Mouse (Mus musculus): ENCODE data around the gene Ccdc63. TPM values are rescaled to one million over a fixed set of nuclear protein-coding genes. Genes with fewer than 3 reads are reported as not detected.

Ccdc63 gene
- polyA plus RNA-seq, 1 experiment = 8.2 TPM

DNA sequence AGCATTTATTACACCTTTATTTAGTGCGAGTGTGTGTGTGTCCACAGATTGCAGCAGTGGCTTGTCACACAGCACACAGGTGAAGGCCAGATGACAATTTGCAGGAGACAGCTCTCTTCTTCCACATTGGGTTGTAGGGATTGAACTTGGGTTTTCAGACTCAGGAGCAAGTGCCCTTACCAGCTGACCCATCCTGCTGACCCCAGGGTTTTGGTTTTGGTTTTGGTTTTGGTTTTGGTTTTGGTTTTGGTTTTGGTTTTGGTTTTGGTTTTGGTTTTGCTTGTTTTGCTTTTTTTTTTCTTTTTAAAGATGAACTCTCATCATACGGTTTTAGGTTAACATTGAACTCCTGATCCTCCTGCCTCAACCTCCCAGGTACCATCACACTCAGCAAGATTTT, 57.3 kb downstream of the Ccdc63 start:
- no peaks in the 10 kb centered on the region; the same call in 1 of the 2 replicates for H3K4me1 ChIP-seq (ENCODE audit: control insufficient read depth, insufficient read depth, low read length)
- H3K27ac ChIP-seq (ENCODE audit: control insufficient read depth, insufficient read depth, low read depth, low read length, poor library complexity) = no peak overlapping the region
- TF ChIP-seq CTCF (IDR thresholded peaks at IDR 0.05; ENCODE audit: control insufficient read depth, insufficient read depth, low read length) (no peak), POLR2A (IDR thresholded peaks at IDR 0.05; ENCODE audit: borderline replicate concordance, control insufficient read depth, low read depth, low read length) (no peak)
- 80% methylated on average over 2 of the region's 2 CpGs for WGBS
- no peak overlapping the region for H3K4me3 ChIP-seq (replicated peaks; ENCODE audit: control insufficient read depth, low read depth, low read length)

DNA sequence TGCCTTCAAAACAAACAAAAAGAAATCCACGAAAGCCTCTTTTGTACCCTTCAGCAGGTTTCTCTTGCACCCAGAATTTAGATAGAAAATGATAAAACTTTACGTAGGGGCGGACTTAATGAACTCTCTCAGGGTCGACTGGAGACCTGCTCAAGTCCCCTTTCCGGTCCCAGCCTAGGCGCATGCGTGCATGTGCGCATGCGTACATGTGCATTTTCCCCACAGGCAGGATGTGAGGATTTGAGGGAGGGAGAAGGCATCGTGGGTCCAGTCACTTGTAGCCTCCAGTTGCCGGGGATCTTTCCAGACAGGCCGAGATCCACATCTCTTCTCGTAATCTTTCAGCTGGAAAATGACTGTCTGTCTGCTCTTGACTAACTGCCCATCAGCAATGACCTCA, 59.2 kb downstream of the Ccdc63 start:
- no peak overlapping the region for H3K27ac ChIP-seq (ENCODE audit: control insufficient read depth, insufficient read depth, low read depth, low read length, poor library complexity)
- WGBS = 82% methylated on average over 13 of the region's 13 CpGs
- H3K4me3 ChIP-seq (replicated peaks; ENCODE audit: control insufficient read depth, low read depth, low read length) = no peak overlapping the region
- no peak for TF ChIP-seq POLR2A (IDR thresholded peaks at IDR 0.05; ENCODE audit: borderline replicate concordance, control insufficient read depth, low read depth, low read length)
- TF ChIP-seq CTCF (IDR thresholded peaks at IDR 0.05; ENCODE audit: control insufficient read depth, insufficient read depth, low read length) = no peak
- H3K4me1 ChIP-seq (ENCODE audit: control insufficient read depth, insufficient read depth, low read length) = no peaks in the 10 kb centered on the region

DNA sequence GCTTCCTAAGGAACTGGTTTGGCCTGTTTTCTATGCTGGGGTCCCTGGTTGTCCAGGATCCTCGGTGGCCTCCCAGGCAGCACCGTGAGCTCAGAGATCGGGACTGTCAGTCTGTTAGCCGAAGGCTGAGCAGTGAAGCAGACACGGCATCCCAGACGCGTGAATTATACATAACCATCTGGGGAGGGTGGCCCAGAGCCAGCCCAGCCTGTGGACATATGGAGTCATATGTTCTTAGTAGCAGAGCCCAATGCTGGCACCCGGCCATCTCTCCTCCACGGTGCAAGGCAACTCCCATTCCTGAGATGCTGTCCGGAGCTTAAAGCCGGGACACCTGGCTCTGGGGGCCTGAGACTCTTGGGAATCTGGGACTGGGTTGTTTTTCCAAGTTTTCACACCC, 59.7 kb downstream of the Ccdc63 start:
- H3K4me3 ChIP-seq (replicated peaks; ENCODE audit: control insufficient read depth, low read depth, low read length) = no peak overlapping the region
- no peaks in the 10 kb centered on the region for H3K4me1 ChIP-seq (ENCODE audit: control insufficient read depth, insufficient read depth, low read length)
- 89% methylated on average over 11 of the region's 11 CpGs for WGBS
- H3K27ac ChIP-seq (ENCODE audit: control insufficient read depth, insufficient read depth, low read depth, low read length, poor library complexity) = no peak overlapping the region
- TF ChIP-seq CTCF (IDR thresholded peaks at IDR 0.05; ENCODE audit: control insufficient read depth, insufficient read depth, low read length) (no peak), POLR2A (IDR thresholded peaks at IDR 0.05; ENCODE audit: borderline replicate concordance, control insufficient read depth, low read depth, low read length) (no peak)

DNA sequence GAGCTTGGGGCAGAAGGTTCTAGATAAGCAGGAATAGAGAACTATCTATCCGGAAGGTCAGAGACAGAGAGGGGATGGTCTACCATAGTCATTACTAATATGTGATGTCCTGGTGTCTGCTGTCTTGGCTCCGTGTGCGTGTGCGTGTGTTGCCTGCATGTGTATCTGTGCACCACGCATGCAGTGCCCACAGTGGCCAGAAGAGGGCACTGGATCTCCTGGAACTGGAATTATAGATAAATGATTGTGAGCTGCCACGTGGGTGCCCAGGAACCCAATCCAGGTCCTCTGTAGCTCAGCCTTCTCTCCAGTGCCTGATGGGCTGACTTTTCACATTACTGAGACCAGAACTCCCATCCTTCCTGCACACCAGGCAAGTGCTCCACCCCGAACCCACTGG, 60.8 kb downstream of the Ccdc63 start:
- Histone ChIP-seq H3K4me3 (replicated peaks; ENCODE audit: control insufficient read depth, low read depth, low read length) (no peak overlapping the region), H3K27ac (ENCODE audit: control insufficient read depth, insufficient read depth, low read depth, low read length, poor library complexity) (no peak overlapping the region), H3K4me1 (ENCODE audit: control insufficient read depth, insufficient read depth, low read length) (no peaks in the 10 kb centered on the region)
- WGBS = 80% methylated on average over 7 of the region's 7 CpGs
- TF ChIP-seq CTCF (IDR thresholded peaks at IDR 0.05; ENCODE audit: control insufficient read depth, insufficient read depth, low read length) (peak; percentile 67), POLR2A (IDR thresholded peaks at IDR 0.05; ENCODE audit: borderline replicate concordance, control insufficient read depth, low read depth, low read length) (no peak)

DNA sequence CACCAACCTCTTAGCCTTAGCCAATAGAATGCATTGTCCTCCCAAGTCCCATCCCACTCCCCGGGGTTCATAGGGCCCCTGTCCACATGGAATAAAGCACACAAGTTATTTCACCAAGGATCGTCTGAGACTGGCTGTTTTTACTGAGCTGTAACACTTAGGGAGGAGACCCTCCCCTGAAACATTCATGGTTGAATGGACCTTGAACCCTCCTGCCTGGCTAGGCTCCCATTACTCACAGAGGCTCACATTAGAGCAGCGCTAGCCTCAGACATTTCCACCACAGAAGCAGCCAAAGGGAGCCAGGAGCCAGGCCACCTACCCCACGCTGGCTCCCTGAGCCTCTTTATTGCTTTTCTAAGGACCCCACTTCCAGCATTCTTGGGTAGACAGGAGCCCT, 63.4 kb downstream of the Ccdc63 start:
- Histone ChIP-seq H3K4me3 (replicated peaks; ENCODE audit: control insufficient read depth, low read depth, low read length) (no peak overlapping the region), H3K27ac (ENCODE audit: control insufficient read depth, insufficient read depth, low read depth, low read length, poor library complexity) (no peak overlapping the region), H3K4me1 (ENCODE audit: control insufficient read depth, insufficient read depth, low read length) (no peaks in the 10 kb centered on the region)
- WGBS = 74% methylated on average over 4 of the region's 4 CpGs
- TF ChIP-seq CTCF (IDR thresholded peaks at IDR 0.05; ENCODE audit: control insufficient read depth, insufficient read depth, low read length) = no peak
- no peak for TF ChIP-seq POLR2A (IDR thresholded peaks at IDR 0.05; ENCODE audit: borderline replicate concordance, control insufficient read depth, low read depth, low read length)

DNA sequence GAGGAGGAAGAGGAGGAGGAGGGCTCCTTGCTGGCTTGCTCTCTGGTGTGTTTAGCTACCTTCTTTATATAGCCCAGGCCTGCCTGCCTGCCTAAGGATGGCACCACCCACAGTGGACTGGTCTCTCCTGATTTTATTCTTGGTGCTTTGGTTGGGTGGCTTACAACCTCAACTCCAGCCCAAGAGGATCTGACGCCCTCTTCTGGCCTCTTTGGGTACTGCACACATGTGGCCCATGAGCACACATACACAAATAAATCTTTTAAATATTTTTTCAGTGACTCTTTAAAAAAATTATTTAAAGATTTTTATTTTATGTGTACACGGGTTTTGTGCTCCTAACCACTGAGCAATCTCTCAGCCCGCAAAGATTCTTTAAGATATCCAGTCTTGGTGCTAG, 64.9 kb downstream of the Ccdc63 start:
- Histone ChIP-seq H3K4me3 (replicated peaks; ENCODE audit: control insufficient read depth, low read depth, low read length) (no peak overlapping the region), H3K27ac (ENCODE audit: control insufficient read depth, insufficient read depth, low read depth, low read length, poor library complexity) (no peak overlapping the region), H3K4me1 (ENCODE audit: control insufficient read depth, insufficient read depth, low read length) (no peaks in the 10 kb centered on the region)
- WGBS = 47% methylated on average over 3 of the region's 3 CpGs
- TF ChIP-seq CTCF (IDR thresholded peaks at IDR 0.05; ENCODE audit: control insufficient read depth, insufficient read depth, low read length) (peak; percentile 21; the same call in 1 of the 2 replicates), POLR2A (IDR thresholded peaks at IDR 0.05; ENCODE audit: borderline replicate concordance, control insufficient read depth, low read depth, low read length) (no peak)

DNA sequence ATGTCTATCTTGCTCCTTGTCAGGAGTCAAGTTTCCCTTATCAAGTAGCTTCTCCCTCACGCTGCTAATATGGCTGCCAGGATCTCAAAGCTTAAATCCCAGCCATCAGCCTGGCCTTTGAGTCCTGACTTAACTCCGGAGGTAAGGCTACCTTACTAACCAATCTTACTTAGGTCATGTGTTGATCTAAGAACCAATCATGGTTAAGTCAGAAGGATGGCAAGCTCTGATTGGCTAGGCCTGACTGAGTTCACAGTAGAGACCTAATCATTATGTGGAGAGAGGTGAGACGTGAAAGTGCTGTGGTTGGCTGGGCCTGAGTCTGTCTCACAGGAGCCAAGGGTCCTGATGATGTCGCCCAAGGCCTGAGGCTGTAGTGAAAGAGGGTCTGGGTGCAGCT, 68.6 kb downstream of the Ccdc63 start:
- no peak for TF ChIP-seq CTCF (IDR thresholded peaks at IDR 0.05; ENCODE audit: control insufficient read depth, insufficient read depth, low read length)
- no peak for TF ChIP-seq POLR2A (IDR thresholded peaks at IDR 0.05; ENCODE audit: borderline replicate concordance, control insufficient read depth, low read depth, low read length)

DNA sequence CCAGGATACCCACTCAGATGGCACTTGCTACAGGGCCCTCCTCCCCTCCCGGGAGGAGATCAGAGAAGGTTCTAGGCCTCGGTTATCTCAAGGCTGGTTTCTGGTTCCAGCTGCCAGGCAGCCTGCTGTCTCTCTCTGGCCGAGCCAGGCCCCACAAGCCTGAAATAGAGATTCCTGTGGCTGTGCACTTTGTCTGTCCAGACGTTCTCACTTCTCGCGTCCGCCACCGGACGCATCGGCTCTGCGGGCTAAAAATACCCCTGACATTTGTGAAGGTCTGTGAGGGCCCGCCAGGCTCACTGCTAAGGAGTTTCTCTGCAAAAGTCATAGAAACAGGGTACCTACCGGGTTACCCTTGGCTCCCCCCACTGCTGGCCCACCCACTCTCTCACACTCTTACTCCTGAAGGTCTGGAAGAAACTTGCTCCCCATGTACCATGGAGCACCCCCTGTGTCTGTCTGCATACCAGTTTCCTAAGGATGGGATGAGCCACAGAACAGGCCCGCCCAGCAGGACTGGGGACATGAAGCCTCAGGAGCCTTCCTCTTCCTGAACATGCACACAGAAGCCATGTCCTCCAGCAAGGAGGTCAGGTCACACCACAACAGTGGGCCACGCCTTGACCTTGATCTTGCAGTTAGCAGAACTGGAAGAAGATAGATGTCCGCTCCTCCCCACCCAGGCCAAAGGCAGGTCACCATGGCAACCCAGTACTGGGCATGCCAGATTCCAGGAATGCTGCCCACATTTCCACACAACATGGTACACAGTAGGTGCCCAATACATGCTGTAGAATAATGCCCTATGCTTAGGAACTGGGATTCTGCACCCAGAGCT, 69.4 kb downstream of the Ccdc63 start:
- TF ChIP-seq CTCF (IDR thresholded peaks at IDR 0.05; ENCODE audit: control insufficient read depth, insufficient read depth, low read length) = no peak
- no peak for TF ChIP-seq POLR2A (IDR thresholded peaks at IDR 0.05; ENCODE audit: borderline replicate concordance, control insufficient read depth, low read depth, low read length)
- 74% methylated on average over 16 of the region's 16 CpGs for WGBS
- H3K4me3 ChIP-seq (replicated peaks; ENCODE audit: control insufficient read depth, low read depth, low read length) = no peak overlapping the region
- no peak overlapping the region for H3K27ac ChIP-seq (ENCODE audit: control insufficient read depth, insufficient read depth, low read depth, low read length, poor library complexity)
- no peaks in the 10 kb centered on the region for H3K4me1 ChIP-seq (ENCODE audit: control insufficient read depth, insufficient read depth, low read length)

More for the DNA sequence above, 68.6 kb downstream of the Ccdc63 start:
- WGBS = 69% methylated on average over 4 of the region's 4 CpGs
- Histone ChIP-seq H3K4me3 (replicated peaks; ENCODE audit: control insufficient read depth, low read depth, low read length) (no peak overlapping the region), H3K4me1 (ENCODE audit: control insufficient read depth, insufficient read depth, low read length) (no peaks in the 10 kb centered on the region), H3K27ac (ENCODE audit: control insufficient read depth, insufficient read depth, low read depth, low read length, poor library complexity) (no peak overlapping the region)
